Comparison of ENCODE assay signal across 8 mouse cellular contexts in genomic region chr3:84355930-84356689, GRCm38 (mm10). TPM values are rescaled to one million over a fixed set of nuclear protein-coding genes. Genes with fewer than 3 reads are reported as not detected.
DNase-seq lines count a peak whose midpoint lies in the region; ATAC-seq and TF ChIP-seq lines count a peak whose summit lies in the region.

No protein-coding gene starts in this region.

- 0 out of 2 replicates have a peak, but pooled peaks have one; percentile 4 for TF ChIP-seq CTCF in embryonic fibroblast, embryonic 13.5 days (IDR thresholded peaks at IDR 0.05; ENCODE audit: borderline replicate concordance, insufficient read depth, low read length)

- DNase-seq in layer of hippocampus, adult 11-12 months (ENCODE audit: low spot score) = peak; percentile 47
- no peak for DNase-seq in layer of hippocampus, postnatal 25 days (ENCODE audit: extremely low spot score in 1 of 2, low spot score in 1 of 2)
- DNase-seq in R1 (ENCODE audit: low read depth, low spot score) = peak; percentile 70
- DNase-seq in heart, postnatal 36 days = peak; percentile 73 to 74
- DNase-seq in left cerebral cortex, adult 18-20 months (ENCODE audit: low spot score in 2 of 2) = peak; percentile 20 to 25
- no peak for DNase-seq in cerebellum, adult 9-10 months

- H3K4me1 ChIP-seq in embryonic fibroblast, embryonic 13.5 days (ENCODE audit: control insufficient read depth, insufficient read depth, low read length) = no peaks in the 10 kb centered on the region

- TF ChIP-seq POLR2A in embryonic fibroblast, embryonic 13.5 days (IDR thresholded peaks at IDR 0.05; ENCODE audit: low read depth, low read length) = no peak

- intact Hi-C loops in heart, postnatal 36 days (cut with DNase I) = loop anchor here (10.0 kb wide), 1 partner anchor 129 kb away; the partner anchor contains the start of gene Fhdc1

- no peak overlapping the region for H3K27ac ChIP-seq in embryonic fibroblast, embryonic 13.5 days (ENCODE audit: insufficient read depth, low read length)

- no peak overlapping the region for H3K4me3 ChIP-seq in embryonic fibroblast, embryonic 13.5 days (ENCODE audit: insufficient read depth, low read length)

- ATAC-seq in megakaryocyte-erythroid progenitor cell, adult 5-6 weeks (replicated peaks; ENCODE audit: low FRiP score, low TSS enrichment, poor library complexity, severe bottlenecking) = peak; percentile 93

RNA-seq across cellular contexts. Expression of gene Trim2, which starts 49.4 kb away (rescaled TPM):
- 100 to 1,000 TPM; 403 to 407 TPM for total RNA-seq in layer of hippocampus, postnatal 25 days (2021)
- 17.5 and 20.6 TPM in 2 replicates for polyA plus RNA-seq in embryonic fibroblast, embryonic 13.5 days (2011; ENCODE audit: insufficient read length, low read depth, missing spikeins)
- 1 to 10 TPM; 5.1 to 5.8 TPM for total RNA-seq in heart, postnatal 36 days (2021)
- 100 to 1,000 TPM; 246 to 258 TPM for total RNA-seq in left cerebral cortex, adult 18-20 months (2021)
- 9.3 and 12.1 TPM in 2 replicates for total RNA-seq in megakaryocyte-erythroid progenitor cell, adult 5-6 weeks (2014; fragmentation: Nextera tagmentation)
- 4.9 and 6.1 TPM in 2 replicates for total RNA-seq in megakaryocyte-erythroid progenitor cell, adult 5-6 weeks (2017)

Comparison
In these comparisons a context has a peak if more than half of its experiments do, and no peak if none do; other contexts are left out.
1. DNase-seq: peak in layer of hippocampus, adult 11-12 months (single experiment), R1 (single experiment), heart, postnatal 36 days (2 of 2) and left cerebral cortex, adult 18-20 months (2 of 2); none in layer of hippocampus, postnatal 25 days (0 of 2) and cerebellum, adult 9-10 months (single experiment).
2. RNA of gene Trim2, which starts 49.4 kb away (total RNA-seq): 403 to 407 TPM in layer of hippocampus, postnatal 25 days and 246 to 258 TPM in left cerebral cortex, adult 18-20 months; 4.9 to 12.1 TPM in megakaryocyte-erythroid progenitor cell, adult 5-6 weeks and 5.1 to 5.8 TPM in heart, postnatal 36 days; every median in the first group is over 10 times any median in the second.